Mouse (Mus musculus) kidney, adult 2 months (tissue): ENCODE results near the gene Tmem269. TPM values are rescaled to one million over a fixed set of nuclear protein-coding genes. Genes with fewer than 3 reads are reported as not detected.

Experiments used
- DNase-seq: peaks from one replicate; pipeline ENCODE4 v3.0.0; 2021
- H3K27ac ChIP-seq: fragments of 200-500 bp; 2 replicates; pipeline ENCODE4 v1.5.1; 2012; ENCODE audit warnings: low read depth, low read length, control low read depth, inconsistent platforms; ENCODE audit not compliant: insufficient read depth
- H3K27me3 ChIP-seq: fragments of 200-500 bp; replicated peaks from 2 replicates; pipeline ENCODE4 v1.6.1; 2012; ENCODE audit warnings: mild to moderate bottlenecking, moderate library complexity, low read length, inconsistent platforms; ENCODE audit not compliant: control insufficient read depth, insufficient read depth
- H3K36me3 ChIP-seq: fragments of 200-500 bp; 2 replicates; pipeline ENCODE4 v1.6.1; 2012; ENCODE audit warnings: mild to moderate bottlenecking, moderate library complexity, low read length, inconsistent platforms; ENCODE audit not compliant: control insufficient read depth, insufficient read depth
- H3K4me1 ChIP-seq: fragments of 200-500 bp; 2 replicates; pipeline ENCODE4 v1.6.1; 2011; ENCODE audit warnings: low read length; ENCODE audit not compliant: control insufficient read depth, insufficient read depth
- H3K4me3 ChIP-seq: fragments of 200-500 bp; 2 replicates; pipeline ENCODE4 v1.5.1; 2011; ENCODE audit warnings: mild to moderate bottlenecking, low read depth, low read length, control low read depth; ENCODE audit not compliant: insufficient read depth
- CTCF ChIP-seq: fragments of 200-500 bp; conservative IDR thresholded peaks from 2 replicates; pipeline ENCODE4 v1.5.1; 2011; ENCODE audit warnings: low read depth, mild to moderate bottlenecking, control low read depth, low read length, moderate library complexity, mixed read lengths; ENCODE audit not compliant: insufficient read depth, insufficient read length
- POLR2A ChIP-seq: fragments of 200-500 bp; IDR thresholded peaks from one replicate; pipeline ENCODE4 v1.6.1; 2011; ENCODE audit warnings: low read depth, low read length, control low read depth
- WGBS: fragments of 180-500 bp; shearing (Covaris S2); methylation state at CpG from one replicate; pipeline ENCODE4 v1.1.7; 2018; 5-methylcytosine and 5-hydroxymethylcytosine counted together
- polyA plus RNA-seq: library from polyadenylated mRNA; depleted of rRNA; stranded (reverse); fragments of >200 nt; gene quantifications from 2 replicates; pipeline ENCODE4 v1.2.3, GENCODE M21; 2012

The Tmem269 gene
- polyA plus RNA-seq, 1 experiment: 0.13 TPM

DNA sequence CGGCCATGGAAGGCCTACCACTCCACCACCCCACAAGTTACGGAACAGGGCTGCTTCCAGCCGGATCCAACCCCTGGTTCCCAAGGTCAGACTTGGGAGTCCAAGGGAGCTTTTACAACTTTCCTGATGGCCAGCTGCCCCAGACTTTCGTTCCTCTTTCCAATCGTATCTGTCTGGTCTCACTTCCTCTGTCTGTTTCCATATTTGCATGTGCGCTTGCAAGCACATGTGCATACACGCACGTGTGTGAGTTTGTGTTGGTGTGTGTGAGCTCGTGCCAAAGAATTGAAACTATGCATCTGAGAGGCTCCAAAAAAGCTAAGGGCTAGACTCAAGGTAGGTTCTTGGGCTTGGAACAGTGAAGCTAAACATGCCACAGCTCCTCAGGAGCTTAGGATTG is 36.6 kb downstream of the Tmem269 start:
- peak; percentile 20 for DNase-seq
- no peak for TF ChIP-seq POLR2A
- TF ChIP-seq CTCF: no peak
- Histone ChIP-seq H3K27me3 (no peaks in the 10 kb centered on the region), H3K27ac (no peak overlapping the region), H3K36me3 (no peaks in the 10 kb centered on the region), H3K4me3 (no peak overlapping the region), H3K4me1 (no peaks in the 10 kb centered on the region)
- WGBS: 81% methylated on average over 9 of the region's 9 CpGs

DNA sequence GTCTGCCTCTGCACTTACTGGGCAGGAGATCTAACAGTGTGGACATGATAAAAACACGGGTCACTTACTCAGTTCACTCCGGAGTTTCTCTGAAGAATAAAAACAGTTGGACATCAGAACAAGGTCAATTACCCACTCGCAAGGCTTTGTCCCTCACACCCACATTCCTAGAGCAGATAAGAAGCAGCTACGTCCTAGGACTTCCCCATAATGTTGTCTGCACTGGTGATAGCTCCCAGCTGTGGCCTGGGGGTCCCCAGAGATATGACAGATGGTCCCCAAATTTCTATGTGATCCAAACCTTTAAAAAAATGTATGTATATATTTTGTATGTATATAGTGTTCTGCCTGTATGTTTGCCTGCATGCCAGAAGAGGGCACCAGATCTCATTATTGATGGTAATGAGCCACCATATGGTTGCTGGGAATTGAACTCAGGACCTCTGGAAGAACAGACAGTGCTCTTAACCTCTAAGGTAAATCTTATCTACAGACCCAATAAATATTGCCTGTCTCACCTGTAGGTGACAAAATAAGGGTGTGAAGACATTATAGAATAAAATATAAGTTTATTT is 37.8 kb downstream of the Tmem269 start:
- no peak for TF ChIP-seq POLR2A
- no peak for TF ChIP-seq CTCF
- Histone ChIP-seq H3K36me3 (no peaks in the 10 kb centered on the region), H3K27ac (no peak overlapping the region), H3K27me3 (no peaks in the 10 kb centered on the region), H3K4me3 (no peak overlapping the region), H3K4me1 (no peaks in the 10 kb centered on the region)
- WGBS: 68% methylated on average over 4 of the region's 4 CpGs
- no peak for DNase-seq

DNA sequence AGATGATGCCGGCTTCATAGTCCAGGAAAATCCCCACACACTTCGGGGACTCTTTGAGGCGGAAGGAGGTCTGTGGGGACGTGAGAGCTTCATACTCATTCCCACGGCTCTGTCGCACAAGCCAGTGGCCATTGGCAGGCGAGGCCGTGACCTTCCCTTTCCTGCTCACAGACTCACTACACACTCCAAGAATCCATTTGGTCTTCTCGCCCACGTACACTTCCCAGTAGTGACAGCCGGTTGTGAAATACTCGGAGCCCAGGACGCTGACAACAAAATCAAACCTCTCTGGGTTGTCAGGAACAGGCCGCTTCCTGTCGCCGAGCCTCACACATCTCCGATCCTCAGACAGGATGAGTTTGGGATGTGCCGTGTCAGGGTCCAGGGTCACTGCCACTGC is 39.7 kb downstream of the Tmem269 start:
- H3K36me3 ChIP-seq: no peaks in the 10 kb centered on the region
- no peak overlapping the region for H3K4me3 ChIP-seq
- WGBS: 48% methylated on average over 18 of the region's 18 CpGs
- peak; percentile 51 for DNase-seq
- peak overlapping the region; percentile 31; the same call in 1 of the 2 replicates for H3K27ac ChIP-seq
- H3K4me1 ChIP-seq: no peaks in the 10 kb centered on the region
- no peak for TF ChIP-seq CTCF
- no peak for TF ChIP-seq POLR2A
- no peaks in the 10 kb centered on the region for H3K27me3 ChIP-seq

DNA sequence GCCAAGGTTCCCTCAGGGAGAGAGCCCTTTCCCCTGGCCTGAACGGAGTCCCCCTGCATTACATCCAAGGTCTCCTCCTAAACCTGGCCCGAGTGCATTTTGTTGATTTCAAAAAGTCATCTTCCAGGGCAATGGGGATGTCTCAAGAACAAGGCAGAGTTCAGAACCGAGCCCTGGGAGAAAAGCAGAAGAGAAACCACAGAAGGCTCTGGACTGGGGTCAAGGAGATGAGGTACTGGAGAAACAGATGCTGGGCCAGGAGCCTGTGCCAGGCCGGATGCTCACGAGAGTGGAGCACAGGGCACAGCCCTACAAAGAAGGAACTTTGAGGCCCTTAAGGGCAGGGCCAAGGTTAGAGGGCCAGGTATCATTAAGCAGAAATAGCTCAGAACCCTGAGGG is 40.3 kb downstream of the Tmem269 start:
- peak; percentile 32 for DNase-seq
- Histone ChIP-seq H3K27me3 (no peaks in the 10 kb centered on the region), H3K4me1 (peaks cover 5% of the 10 kb centered on the region; the same call in 1 of the 2 replicates), H3K36me3 (no peaks in the 10 kb centered on the region), H3K27ac (peak overlapping the region; percentile 31; the same call in 1 of the 2 replicates), H3K4me3 (no peak overlapping the region)
- 72% methylated on average over 5 of the region's 5 CpGs for whole genome bisulfite sequencing
- TF ChIP-seq CTCF: no peak

DNA sequence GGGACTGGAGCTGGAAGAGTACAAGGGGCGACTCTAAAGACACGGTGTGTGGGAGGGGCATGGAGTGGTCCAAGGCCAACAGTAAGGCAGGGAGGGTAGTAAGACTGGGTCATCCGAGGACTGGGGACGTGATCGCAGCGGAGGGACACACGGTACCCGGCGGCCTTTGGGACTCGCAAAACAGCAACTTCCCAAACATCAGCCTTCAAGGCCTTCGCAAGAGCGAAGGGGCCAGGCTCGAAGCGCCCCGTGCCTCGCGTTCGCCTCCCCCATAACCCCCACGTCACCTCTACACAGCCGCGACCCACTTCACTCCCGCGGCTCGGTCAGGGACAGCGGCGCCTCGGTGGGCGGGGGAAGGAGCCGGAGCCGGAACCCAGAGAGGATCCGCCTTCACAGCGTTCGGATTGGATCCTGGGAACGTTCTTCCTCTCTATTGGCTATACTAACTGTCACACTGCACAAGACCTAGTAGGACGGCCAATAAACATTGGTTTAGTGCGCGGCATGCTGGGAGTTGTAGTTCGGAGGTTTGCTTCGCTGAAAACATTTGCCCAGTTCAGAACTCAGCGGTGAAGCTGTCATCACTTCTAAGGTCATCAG is 44.1 kb downstream of the Tmem269 start, which contains the start of gene Zfp691:
Zfp691 (minus strand) TSS at position 345 of the 603 bp plus-strand sequence.
- no peak for TF ChIP-seq CTCF
- peak; percentile 78 for TF ChIP-seq POLR2A
- H3K27ac ChIP-seq: peak within 1 kb of the TSS; percentile 62

DNA sequence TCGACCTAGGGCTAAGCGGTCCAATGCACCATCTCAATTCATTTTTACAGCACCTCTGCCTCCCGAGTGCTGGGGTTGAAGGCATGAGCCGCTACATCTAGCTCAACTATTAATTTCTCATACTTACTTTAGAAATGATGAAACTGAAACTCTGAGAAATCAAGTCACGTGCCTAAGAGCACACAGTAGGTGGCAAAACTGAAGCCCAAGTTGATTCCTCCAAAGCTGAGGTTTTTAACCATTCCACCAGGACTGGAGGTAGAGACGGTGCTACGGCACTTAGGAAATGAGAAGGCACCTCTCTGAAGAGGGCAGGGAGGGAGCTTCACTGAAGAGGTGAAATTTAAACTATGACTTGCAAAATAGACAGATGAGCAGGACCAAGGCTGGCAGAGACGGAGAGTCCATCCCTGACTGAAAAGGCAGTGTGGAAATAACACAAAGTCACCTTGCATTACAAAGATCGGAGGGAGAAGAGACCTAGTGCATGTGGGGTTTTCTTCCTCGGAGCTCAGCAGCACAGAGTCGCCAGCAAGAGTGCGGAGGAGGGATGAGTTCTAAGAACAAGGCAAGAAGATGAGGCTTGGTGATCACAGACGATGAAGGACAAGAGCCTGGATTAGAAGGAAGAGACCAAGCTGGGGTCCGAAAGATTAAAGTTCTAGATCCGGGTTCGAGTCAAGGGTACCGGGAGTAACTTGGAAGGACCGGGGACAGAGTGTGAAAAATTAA is 44.9 kb downstream of the Tmem269 start:
- WGBS: 22% methylated on average over 18 of the region's 18 CpGs
- H3K27me3 ChIP-seq: no peaks in the 10 kb centered on the region
- H3K27ac ChIP-seq: peak overlapping the region; percentile 62; the same call in 1 of the 2 replicates
- H3K36me3 ChIP-seq: no peaks in the 10 kb centered on the region; the same call in 1 of the 2 replicates
- TF ChIP-seq POLR2A (no peak), CTCF (no peak)
- peak overlapping the region; percentile 72 for H3K4me3 ChIP-seq
- peaks cover 7% of the 10 kb centered on the region; the same call in 1 of the 2 replicates for H3K4me1 ChIP-seq
- no peak for DNase-seq

More for the DNA sequence above, 44.1 kb downstream of the Tmem269 start, which contains the start of gene Zfp691:
- under 1% methylated on average over 40 of the region's 40 CpGs for WGBS
- peak; percentile 99 for DNase-seq
- Histone ChIP-seq H3K27me3 (no peaks in the 10 kb centered on the region), H3K4me3 (peak within 1 kb of the TSS; percentile 72), H3K4me1 (peaks cover 7% of the 10 kb centered on the region; the same call in 1 of the 2 replicates), H3K36me3 (no peaks in the 10 kb centered on the region; the same call in 1 of the 2 replicates)

DNA sequence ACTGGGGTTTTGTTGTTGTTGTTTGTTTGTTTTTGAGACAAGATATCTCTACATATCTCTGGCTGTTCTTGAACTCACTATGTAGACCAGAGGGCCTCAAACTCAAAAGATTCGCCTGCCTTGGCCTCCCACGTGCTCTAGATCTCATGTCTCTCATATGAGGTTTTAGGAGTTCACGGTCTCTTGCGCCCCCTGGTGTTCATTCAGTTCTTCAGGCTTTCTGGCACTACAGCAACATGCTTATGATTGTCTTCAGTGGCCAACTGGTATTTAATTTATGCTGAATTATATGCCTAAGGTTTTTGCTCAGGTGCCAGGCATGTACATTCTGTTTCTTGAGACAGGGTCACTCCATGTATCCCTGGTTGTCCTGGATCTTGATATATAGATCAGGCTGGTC is 50.4 kb downstream of the Tmem269 start:
- DNase-seq: peak; percentile 88
- Histone ChIP-seq H3K4me3 (no peak overlapping the region), H3K27ac (no peak overlapping the region), H3K36me3 (no peaks in the 10 kb centered on the region; the same call in 1 of the 2 replicates), H3K4me1 (peaks cover 2% of the 10 kb centered on the region; the same call in 1 of the 2 replicates), H3K27me3 (no peaks in the 10 kb centered on the region)
- TF ChIP-seq CTCF: peak; percentile 81
- no peak for TF ChIP-seq POLR2A
- WGBS: 2% methylated on average over 4 of the region's 4 CpGs
